Mouse (Mus musculus) heart, adult 11 months (tissue): ENCODE data around the gene Cyp21a1.
"Not testable (repeated sequence)": the region's sequence is repeated elsewhere in the genome, so short reads cannot be mapped to it uniquely, and the experiment has no call there.

ENCODE experiments used
- DNase-seq: peaks from one replicate; pipeline ENCODE4 v3.0.0; 2022

Cyp21a1 gene

GRCm38 (mm10) chr17:34803367-34803766 lies 994 bp downstream of the Cyp21a1 start:
- DNase-seq: not testable (repeated sequence)

- not testable (repeated sequence) for DNase-seq
Measured at GRCm38 (mm10) chr17:34802756-34803155, 1.6 kb downstream of the Cyp21a1 start.

DNA sequence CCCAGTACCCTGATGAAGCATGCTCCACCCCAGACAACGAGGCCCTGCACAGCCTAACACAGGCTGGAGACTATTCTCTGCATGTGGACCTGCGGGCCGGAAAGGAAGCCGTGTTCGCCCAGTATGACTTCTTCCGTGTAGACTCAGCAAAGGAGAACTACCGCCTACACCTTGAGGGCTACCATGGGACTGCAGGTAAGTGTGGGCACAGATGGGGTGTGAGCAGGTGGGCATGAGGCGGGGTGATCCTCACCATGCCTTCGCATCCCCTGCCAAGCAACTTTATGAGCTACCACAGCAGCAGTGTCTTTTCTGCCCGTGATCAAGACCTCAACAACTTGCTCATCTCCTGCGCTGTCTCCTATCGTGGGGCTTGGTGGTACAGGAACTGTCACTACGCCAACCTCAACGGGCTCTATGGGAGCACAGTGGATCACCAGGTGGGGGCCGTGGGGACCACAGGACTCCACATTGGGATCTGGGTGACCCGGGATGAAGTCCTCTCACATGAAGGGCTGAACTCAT lies 3.5 kb downstream of the Cyp21a1 start:
- DNase-seq: peak; percentile 85

- DNase-seq: peak; percentile 77
Measured at GRCm38 (mm10) chr17:34799531-34799925, 4.8 kb downstream of the Cyp21a1 start.

- peak; percentile 74 for DNase-seq
Measured at GRCm38 (mm10) chr17:34798866-34799530, 5.4 kb downstream of the Cyp21a1 start.

DNA sequence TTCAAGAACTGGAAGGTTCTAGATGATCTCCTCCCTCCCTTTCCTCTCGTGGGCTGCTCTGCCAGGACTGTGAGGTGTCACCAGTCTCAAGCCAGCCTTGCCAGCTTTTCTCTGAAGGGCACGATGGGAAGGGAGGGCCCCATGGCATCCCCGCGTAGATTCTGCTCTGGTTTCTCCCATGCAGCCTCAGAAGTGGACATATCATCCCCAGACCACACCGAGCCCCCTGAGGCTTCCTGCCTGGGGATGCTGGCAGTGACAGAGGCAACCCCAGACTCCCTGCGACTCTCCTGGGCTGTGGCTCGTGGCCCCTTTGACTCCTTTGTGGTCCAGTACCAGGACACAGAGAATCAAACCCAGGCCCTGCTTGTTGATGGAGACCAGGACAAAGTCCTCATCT lies 6.3 kb downstream of the Cyp21a1 start:
- peak; percentile 73 for DNase-seq

DNA sequence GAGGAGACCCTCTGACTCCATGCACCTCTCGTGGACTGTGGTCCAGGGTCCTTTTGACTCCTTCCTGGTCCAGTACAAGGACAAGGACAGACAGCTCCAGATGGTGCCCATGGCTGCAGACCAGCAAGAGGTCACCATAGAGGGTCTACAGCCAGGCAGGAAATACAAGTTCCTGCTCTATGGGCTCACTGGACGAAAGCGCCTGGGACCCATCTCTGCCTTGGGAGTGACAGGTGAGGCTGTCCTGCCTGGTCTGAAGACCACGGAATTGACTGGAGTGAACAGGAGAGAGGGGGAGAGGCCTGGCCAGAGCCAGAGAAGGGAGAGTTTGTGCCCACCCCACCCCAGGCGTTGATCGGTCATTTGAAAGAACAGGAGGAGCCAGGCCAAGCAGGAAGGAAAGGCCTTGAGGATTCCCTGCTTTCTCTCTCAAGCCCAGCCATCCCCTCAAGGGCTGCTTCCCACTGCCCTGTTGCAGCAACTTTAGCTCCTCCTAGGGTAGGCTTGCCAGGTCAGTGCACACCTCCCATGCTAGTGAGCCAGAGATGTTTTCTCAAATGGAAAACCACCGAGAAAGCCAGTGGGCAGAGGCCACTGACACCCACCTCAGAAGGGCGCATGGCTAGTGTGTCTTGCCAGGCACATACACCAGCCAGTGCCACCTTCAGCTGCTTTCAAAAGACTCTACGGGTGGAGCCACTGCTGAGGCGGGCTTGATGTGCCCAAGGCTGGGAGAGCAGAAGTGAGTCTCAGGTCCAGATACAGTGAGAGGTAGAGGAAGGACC lies 7.0 kb downstream of the Cyp21a1 start:
- peak; percentile 65 for DNase-seq

DNA sequence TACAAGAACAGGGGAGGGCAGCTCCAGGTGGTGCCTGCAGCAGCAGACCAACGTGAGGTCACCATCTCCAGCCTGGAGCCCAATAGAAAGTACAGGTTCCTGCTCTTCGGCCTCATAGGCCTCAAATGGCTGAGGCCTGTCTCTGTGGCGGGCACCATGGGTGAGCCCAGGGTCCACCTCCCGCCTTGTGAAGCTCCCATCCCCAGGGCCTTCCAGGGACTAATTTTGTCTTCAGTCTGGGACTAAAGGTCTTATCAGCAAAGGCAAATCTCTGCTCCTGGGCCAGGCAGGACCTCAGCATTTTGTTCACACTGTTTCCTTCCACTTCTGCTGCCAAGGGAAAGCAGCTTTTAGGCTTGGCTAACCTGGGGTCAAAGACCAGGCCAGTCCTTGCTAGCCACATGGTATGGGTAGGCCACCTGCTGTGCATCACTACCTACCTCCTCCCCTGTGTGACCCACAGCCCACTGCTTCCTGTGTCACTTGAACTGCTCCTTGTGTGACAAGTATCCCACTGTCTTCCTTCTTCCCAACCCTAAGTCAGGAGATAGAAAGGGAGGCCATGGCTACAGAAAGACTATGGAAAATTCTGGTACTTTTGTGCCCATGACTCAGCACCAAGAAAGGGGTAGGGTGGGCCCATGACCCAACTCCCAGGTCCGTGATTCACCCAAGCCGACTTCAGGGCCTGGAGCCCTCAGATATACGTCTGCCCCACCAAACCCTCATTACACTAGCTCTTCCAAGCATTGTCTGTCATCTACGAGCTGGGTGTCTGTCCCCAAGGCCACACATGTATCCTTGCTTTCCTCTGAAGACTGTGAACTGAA lies 7.8 kb downstream of the Cyp21a1 start:
- peak; percentile 75 for DNase-seq

GRCm38 (mm10) chr17:34795633-34796032 lies 8.7 kb downstream of the Cyp21a1 start:
- peak; percentile 90 for DNase-seq

DNA sequence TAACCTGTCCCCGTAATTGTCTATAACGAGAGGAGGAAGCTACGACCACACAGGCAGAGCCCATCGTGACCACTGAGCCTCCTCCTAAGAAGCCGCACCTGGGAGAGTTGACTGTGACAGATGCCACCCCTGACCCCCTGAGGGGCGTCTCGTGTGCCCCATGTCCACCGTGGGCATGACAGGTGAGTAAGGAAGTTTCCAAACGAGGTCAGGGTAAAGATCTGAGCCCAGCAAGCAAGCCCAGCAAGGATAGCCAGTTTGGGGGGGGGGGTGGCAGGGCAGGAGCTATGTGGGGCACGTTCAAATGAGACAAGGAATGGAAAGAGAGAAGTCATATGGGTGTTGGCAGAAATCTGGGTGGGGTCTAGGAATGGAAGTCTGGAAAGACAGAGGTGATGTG lies 9.3 kb downstream of the Cyp21a1 start:
- peak; percentile 75 for DNase-seq

DNA sequence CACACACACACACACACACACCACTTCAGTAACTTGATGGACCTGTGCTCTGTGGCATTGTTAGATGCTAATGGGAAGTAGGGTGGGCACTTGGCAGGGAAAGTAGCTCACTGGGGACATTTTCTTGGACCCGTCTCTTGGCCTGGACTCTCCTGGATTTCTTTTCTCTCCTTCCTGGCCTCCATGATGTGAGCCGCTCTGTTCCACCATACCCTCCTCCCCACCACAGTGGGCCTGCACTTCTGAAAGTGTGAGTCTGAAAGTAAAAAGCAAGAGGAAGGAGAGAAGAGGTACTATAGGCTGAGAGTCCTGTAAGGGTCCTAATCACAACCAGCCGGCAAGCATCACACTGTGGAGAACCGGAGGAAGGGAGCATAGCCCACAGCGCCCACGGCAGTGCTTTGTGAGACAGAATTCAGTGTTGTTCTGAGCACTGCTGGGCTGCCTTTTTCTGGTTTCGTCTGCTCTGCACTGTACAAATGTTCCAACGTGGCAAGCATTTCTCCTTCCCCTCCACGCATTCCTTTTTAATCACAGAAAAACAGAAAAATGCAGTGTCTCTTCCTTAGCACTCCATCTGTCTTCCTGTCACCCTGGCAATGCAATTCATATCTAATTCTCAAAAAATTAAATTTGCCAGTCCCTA lies 26.6 kb downstream of the Cyp21a1 start:
- peak; percentile 59 for DNase-seq

GRCm38 (mm10) chr17:34761471-34761870 lies 42.9 kb downstream of the Cyp21a1 start:
- peak; percentile 91 for DNase-seq
